Mouse (Mus musculus) spleen, adult 12 weeks (tissue): ENCODE measurements around the gene Arhgap18.
"Not testable (repeated sequence)": the region's sequence is repeated elsewhere in the genome, so short reads cannot be mapped to it uniquely, and the experiment has no call there.

Experiments used
- DNase-seq: peaks from one replicate; pipeline ENCODE4 v3.0.0; 2022; ENCODE audit warnings: low spot score

Arhgap18 gene

DNA sequence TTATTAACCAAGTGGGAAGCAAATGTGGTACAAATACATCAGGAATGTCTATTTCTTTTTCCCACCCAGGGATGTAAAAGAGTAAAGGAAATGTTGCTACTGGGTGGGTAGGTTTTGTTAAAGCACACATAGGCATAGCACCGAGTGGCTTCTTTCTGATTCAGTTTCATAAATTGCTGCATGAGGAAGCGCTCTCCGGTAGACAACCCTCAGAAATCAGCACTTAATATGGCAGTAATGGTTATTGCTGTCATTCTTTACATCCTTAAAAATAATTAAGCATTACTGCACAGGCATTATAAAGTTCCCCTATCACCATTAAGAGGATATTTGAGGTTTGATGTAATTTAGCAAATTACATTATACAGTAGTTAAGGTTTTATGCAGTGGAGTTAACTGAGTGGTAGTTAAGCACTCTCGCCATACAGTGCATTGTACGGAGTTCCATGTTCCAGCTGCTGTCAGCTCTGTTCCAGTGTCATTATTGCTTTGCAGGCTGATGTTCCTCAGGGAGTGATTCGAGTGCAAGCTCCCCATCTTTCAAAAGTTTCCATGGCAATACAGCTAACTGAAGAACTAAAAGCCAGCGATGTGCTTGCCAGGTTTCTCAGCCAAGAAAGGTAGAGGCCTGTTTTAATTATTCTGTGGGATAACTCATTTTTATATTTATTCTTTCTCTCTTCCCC lies 159.0 kb downstream of the Arhgap18 start:
- DNase-seq = no peak

- no peak for DNase-seq
These were observed 159.6 kb downstream of the Arhgap18 start for GRCm38 (mm10) chr10:26912807-26913206.

DNA sequence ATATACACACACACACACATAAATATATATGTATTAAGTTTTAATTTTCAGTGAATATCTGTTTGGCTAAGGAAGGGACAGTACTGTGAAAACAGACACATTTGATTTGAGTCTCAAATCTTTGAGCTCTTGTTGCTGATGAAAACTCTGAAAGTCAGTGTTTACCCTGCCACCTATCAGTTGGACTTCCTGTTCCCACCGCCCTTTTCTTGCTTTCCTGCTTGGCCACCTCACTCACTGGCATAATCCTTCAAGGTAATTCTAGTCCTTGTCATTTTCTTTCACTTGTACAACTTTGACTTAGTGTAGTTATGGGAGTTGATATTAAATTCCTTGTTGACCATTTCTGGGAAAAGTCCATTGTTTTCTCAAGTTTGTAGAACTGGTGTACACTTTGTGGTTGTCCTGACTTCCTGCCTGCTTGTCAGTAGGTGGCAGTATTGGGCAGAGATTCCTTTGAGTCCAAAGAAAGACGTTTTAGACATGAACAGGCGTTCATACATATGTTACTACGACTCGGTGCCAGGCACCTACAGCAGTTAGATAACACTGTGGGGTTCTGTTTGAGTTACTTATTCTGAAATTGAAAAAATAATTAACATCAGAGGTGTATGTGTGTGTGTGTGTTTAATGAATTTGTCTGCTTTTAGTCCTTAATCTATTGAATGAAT lies 166.2 kb downstream of the Arhgap18 start:
- DNase-seq = no peak

GRCm38 (mm10) chr10:26920383-26920979 lies 167.3 kb downstream of the Arhgap18 start:
- no peak for DNase-seq

- DNase-seq = not testable (repeated sequence)
These were observed 182.8 kb downstream of the Arhgap18 start for GRCm38 (mm10) chr10:26936056-26936455.

DNA sequence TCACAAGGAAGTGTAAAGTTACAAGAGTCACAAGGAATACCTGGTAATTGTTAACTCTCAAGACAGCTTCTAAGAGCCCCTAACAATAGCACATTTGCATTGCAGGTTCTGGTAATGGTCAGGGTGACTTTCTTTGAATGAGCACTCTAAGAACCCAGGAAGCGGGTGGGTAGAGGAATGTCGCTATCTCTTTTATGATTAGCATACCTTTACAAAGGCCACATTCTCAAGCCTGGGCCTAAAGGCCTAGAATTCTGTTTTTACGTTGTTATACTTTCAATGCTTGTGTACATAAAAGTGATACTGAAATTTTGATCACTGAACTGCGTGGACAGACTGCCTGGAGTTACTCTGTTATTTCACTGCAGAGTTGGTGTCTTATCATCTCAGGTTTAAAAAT lies 185.2 kb downstream of the Arhgap18 start:
- not testable (repeated sequence) for DNase-seq

DNA sequence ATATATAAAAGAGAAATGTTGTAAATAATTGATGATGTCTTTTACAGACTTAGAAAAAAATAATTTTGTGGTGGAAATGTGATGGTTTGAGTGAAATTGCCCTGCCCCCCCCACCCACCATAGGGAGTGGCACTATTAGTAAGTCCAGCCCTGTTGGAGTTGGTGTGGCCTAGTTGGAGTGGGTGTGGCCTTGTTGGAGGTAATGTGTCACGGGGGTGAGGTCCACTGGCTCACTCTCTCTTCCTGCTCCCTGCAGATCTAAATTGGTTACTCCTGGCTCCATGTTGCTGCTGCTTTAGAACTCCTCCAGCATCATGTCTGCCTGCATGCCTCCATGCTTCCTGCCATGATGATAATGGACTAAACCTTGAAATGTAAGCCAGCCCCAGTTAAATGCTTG lies 186.3 kb downstream of the Arhgap18 start:
- DNase-seq = no peak

DNA sequence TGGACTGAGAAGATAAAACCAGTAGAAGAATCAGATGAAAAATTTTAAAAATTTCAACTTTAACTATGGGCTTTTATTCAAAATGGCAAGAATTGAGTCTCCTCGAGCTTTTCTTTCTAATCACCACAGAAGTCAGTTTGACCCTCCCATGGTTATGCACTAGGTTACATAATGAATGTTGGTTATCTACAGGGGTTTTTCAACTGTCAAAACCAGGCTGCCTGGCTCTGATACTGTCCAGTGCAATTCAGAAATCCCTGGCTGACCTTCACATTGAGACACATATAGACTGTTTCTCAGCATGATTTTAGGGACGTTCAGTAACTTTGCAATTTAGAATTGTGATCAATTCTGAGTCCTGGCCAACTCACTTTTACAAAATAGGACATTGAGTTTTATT lies 195.1 kb downstream of the Arhgap18 start:
- DNase-seq = no peak

GRCm38 (mm10) chr10:26949667-26950066 lies 196.4 kb downstream of the Arhgap18 start:
- DNase-seq = no peak

- no peak for DNase-seq
These were observed 197.2 kb downstream of the Arhgap18 start for GRCm38 (mm10) chr10:26950448-26950847.

DNA sequence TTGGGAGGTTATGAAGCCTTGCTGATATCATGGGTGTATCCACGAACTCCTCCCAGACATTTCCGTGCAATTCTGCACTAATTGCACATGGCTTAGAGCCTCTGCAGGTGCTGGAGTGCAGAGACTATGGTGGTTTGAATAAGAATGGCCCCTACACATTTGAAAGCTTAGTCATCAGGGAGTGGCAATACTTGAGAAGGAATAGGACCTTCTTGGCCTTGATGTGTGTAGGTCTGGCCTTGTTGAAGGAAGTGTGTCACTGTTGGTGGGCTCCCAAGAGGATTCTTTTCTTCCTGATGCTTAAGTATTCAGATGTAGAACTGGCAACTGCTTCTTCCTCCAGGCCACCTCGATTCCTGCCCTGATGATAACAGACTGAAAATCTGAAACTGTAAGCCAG lies 205.3 kb downstream of the Arhgap18 start:
- DNase-seq = no peak
